Mouse (Mus musculus) Patski (cell line): Measurements from ENCODE around the gene Gsdma2. TPM values are rescaled to one million over a fixed set of nuclear protein-coding genes. Genes with fewer than 3 reads are reported as not detected.

Source experiments
- ATAC-seq: fragments of 100-300 bp; one replicate; pipeline ENCODE4 v1.8.0; 2021
- CTCF ChIA-PET: fragments of 350-600 bp; sonication (Branson Sonifier 250); formaldehyde crosslinking; loops from one replicate; lab custom pipeline; 2022; ENCODE audit warnings: inconsistent platforms; lab: Charles Lee
- POLR2A ChIA-PET: fragments of 350-600 bp; sonication (Branson Sonifier 250); formaldehyde crosslinking; loops from one replicate; lab custom pipeline; 2022; ENCODE audit warnings: antibody characterized with exemption, inconsistent platforms; lab: Charles Lee
- DNase-seq: peaks from one replicate; pipeline ENCODE4 v3.0.0-alpha.2; 2011; ENCODE audit warnings: low read depth, low spot score
- H3K27me3 ChIP-seq: fragments of 371-371 bp; one replicate; pipeline ENCODE4 v1.5.1; 2021
- CTCF ChIP-seq: fragments of 100-300 bp; IDR thresholded peaks from one replicate; pipeline ENCODE4 v1.5.1; 2021
- in situ Hi-C: fragments of 300-500 bp; cut with MboI; formaldehyde crosslinking; loops from 3 replicates; pipeline ENCODE4 v1.11.1; 2018; ENCODE audit warnings: low pct_unique_long_range_greater_than_20kb, mixed read lengths
- polyA plus RNA-seq: library from polyadenylated mRNA; unstranded; gene quantifications from one replicate; pipeline ENCODE4 v1.2.3, GENCODE M21; 2021

Gene Gsdma2
- polyA plus RNA-seq, 1 experiment from 2014 or later, result not detected

DNA sequence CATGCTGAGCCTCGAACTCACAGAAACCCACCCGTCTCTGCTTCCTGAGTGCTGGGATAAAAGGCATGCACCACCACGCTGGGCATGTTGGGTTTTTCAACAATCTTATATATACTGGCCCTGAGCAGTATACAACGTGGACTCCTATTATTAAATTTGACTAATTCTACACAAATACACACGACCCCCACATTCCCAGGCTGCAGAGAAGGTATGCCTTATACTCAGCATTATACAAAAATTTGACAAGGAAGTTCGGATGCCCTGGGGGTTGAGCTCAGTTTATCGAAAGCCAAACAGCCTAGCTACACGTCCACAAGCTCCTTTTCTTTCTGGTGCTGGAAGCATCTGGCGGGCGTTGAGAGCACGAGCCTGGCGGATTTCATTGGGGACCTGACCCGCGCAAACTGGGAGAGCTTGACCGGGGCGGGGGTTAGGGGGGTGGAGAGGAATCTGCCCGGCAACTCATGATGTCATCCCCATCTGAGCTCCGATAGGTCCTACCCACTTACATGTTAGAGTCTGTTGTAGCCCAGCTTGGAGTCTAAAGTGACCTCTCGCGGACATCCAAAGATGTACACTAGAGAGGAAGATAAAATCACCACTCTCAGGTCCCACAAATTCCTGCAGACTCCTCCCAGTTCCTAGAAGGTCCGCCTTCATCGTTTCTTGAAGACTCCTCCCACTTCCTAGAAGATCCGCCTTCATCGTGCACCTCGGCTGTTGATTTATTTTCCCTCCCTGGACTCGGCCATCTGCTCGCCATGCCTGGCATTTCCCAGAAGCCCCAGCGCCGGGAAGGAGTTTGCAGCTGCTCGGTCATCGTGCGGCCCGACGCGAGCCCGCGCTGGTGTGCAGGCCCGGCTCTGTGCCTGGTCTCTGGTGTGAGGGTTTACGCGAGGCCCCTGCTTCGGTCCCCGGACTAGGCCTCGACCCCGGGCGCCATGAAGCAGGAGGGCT is 35.5 kb downstream of the Gsdma2 start, which contains the start of gene Psmd3:
Gene Psmd3, plus strand, starts transcription at position 769 of the 960 bp plus-strand sequence.
- no peaks in the 10 kb centered on the region for H3K27me3 ChIP-seq
- TF ChIP-seq CTCF, result no peak
- DNase-seq (peak; percentile 97), ATAC-seq (peak; percentile 98)
- ChIA-PET POLR2A (interaction anchor here (0.7 to 1.5 kb wide), 6 partner anchors 9 to 115 kb away, joined by 3 to 6 read pairs (median 3); no protein-coding TSS in a partner anchor), CTCF (interaction anchor here (0.8 to 1.9 kb wide), 4 partner anchors 9 to 105 kb away, joined by 3 to 9 read pairs (median 6); no protein-coding TSS in a partner anchor)
- in situ Hi-C loops, result no loop called here

DNA sequence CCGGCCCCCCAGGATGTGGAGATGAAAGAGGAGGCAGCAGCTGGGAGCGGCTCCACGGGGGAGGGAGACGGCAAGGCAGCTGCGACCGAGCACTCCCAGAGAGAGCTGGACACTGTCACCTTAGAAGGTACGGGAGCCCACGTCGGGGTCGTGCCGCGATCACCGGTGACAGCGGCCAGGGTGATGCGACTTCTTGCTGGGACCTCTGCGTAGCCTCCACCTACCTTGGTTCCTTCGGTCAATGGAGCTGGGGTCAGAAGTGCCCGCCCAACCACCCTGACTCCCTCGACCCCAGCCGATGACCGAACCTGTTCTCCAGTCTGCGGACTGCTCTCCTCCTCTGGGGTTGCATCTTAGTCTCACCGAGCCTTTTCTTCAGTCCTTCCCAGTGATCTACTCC is 36.3 kb downstream of the Gsdma2 start:
- in situ Hi-C loops, result no loop called here
- POLR2A ChIA-PET, result interaction anchor here (0.7 to 1.5 kb wide), 3 partner anchors 9 to 114 kb away, joined by 3 to 4 read pairs (median 3); no protein-coding TSS in a partner anchor
- TF ChIP-seq CTCF, result no peak
- CTCF ChIA-PET, result interaction anchor here (1.4 to 1.9 kb wide), 2 partner anchors 10 to 22 kb away, joined by 6 to 9 read pairs; no protein-coding TSS in a partner anchor
- no peaks in the 10 kb centered on the region for H3K27me3 ChIP-seq
- ATAC-seq (no peak), DNase-seq (no peak)

DNA sequence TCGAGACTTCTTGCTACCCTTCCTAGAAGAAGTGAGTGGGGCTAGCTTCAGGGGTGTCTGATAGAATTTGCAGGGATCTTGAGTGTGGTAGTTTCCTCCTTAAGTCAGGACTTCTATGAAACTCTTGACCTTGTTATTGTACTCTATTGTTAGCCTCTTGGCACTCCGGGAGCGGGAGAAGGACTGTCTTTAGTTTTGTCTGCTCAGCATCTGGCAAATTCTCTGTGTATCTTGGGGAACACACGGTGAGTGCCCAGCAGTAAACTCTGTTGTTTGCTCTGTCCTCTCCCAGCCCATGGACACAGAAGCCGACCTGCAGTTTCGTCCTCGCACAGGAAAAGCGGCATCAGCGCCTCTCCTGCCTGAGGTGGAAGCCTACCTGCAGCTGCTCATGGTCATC is 39.1 kb downstream of the Gsdma2 start:
- TF ChIP-seq CTCF, result no peak
- DNase-seq (no peak), ATAC-seq (no peak)
- CTCF ChIA-PET, result no interaction called here
- no peaks in the 10 kb centered on the region for H3K27me3 ChIP-seq
- POLR2A ChIA-PET, result no interaction called here
- in situ Hi-C loops, result no loop called here

DNA sequence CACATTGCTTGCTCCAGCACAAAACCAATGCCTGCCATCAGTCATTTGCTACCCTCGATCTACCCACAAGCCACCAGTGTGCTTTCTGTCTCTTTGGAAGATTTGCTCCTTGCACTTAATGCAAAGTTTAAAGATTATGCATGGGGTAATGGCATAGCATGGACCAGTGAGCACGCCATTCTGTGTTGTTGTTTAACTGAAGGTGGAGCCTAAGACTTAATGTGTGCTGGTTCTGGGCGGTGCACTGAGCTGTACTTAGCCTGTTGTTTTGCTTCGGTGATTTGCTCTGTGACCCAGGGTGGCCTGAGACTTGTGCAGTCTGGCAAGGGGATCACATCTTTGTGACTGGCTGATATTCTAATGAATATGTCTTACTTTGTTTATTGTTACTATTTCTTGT is 40.4 kb downstream of the Gsdma2 start:
- in situ Hi-C loops, result no loop called here
- H3K27me3 ChIP-seq, result no peaks in the 10 kb centered on the region
- ATAC-seq (no peak), DNase-seq (no peak)
- ChIA-PET CTCF (no interaction called here), POLR2A (no interaction called here)
- TF ChIP-seq CTCF, result no peak

DNA sequence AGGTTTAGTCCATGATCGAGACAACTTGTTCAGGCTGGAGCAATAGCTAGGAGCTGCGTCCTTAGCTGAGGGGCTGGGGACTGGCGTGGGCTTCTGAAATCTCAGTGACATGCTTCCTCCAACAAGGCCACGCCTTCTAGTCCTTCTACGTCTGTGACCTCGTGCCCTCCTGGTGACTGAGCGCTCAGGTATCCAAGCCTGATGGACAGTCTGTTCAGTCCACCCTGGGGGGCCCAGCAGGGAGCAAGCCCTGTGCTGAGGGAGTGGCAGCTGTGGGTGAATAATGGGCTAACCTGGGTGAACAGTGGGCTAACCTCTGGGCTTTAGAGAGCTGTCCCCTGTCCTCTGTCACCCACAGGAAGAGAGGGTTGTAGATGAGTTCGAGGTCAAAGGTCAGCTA is 41.5 kb downstream of the Gsdma2 start:
- H3K27me3 ChIP-seq, result no peaks in the 10 kb centered on the region
- no peak for TF ChIP-seq CTCF
- DNase-seq (no peak), ATAC-seq (no peak)
- in situ Hi-C loops, result no loop called here
- ChIA-PET POLR2A (no interaction called here), CTCF (no interaction called here)

DNA sequence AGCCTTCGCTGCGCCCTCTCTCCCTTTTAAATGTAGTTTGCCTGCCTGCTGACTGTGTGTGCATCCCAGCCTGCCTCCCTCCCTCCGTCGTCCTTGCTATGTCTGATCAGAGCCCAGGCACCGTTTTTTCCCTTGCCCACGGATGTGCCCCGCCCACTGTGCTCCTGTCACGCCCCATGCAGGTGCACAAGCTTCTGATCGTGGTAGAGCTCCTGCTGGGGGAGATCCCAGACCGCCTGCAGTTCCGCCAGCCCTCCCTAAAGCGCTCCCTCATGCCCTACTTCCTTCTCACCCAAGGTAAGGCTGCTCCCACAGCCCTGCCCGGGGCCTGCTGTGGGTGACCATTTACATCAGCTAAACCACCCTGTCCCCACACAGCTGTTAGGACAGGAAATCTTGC is 46.6 kb downstream of the Gsdma2 start:
- DNase-seq (no peak), ATAC-seq (no peak)
- ChIA-PET CTCF (no interaction called here), POLR2A (no interaction called here)
- H3K27me3 ChIP-seq, result no peaks in the 10 kb centered on the region
- no peak for TF ChIP-seq CTCF
- in situ Hi-C loops, result no loop called here

DNA sequence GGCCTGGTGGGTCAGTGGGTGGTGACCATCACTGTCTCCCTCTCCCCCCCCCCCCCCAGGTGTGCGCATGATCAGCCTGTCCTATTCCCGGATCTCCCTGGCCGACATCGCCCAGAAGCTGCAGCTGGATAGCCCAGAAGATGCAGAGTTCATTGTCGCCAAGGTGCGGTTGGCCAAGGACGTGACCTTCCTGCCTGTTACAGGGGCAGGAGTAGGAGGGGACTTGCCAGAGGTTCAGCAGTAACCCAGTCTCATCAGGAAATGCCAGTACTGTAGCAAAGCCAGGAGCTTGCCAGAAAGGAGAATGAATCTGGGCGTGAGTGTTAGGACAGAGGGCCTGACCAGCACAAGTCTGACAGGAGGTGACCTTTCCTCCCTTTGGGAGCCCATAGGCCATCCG is 47.2 kb downstream of the Gsdma2 start:
- ChIA-PET POLR2A (no interaction called here), CTCF (no interaction called here)
- in situ Hi-C loops, result no loop called here
- no peak for TF ChIP-seq CTCF
- no peaks in the 10 kb centered on the region for H3K27me3 ChIP-seq
- ATAC-seq, result no peak
- no peak for DNase-seq

DNA sequence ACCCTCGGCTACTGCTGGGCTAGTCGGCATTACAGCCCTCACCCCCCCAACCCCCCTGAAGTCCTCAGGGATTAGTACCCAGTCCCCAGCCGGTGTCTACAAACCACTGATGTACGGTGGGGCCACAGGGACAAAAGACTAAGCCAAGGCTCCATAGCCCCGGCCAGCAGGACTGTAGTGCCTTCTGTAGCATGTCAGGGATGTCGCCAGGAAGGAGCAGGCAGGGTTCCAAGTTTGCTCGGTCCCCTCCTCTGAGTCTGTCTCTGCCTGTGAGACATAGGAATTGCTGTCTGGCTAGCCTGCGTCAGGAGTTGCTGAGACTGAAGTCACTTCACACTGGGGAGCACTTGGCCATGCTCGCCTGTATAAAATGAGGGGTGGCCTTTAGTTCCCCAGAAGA is 47.7 kb downstream of the Gsdma2 start:
- no peaks in the 10 kb centered on the region for H3K27me3 ChIP-seq
- no peak for DNase-seq
- CTCF ChIA-PET, result no interaction called here
- in situ Hi-C loops, result no loop called here
- TF ChIP-seq CTCF, result no peak
- POLR2A ChIA-PET, result no interaction called here
- ATAC-seq, result no peak

DNA sequence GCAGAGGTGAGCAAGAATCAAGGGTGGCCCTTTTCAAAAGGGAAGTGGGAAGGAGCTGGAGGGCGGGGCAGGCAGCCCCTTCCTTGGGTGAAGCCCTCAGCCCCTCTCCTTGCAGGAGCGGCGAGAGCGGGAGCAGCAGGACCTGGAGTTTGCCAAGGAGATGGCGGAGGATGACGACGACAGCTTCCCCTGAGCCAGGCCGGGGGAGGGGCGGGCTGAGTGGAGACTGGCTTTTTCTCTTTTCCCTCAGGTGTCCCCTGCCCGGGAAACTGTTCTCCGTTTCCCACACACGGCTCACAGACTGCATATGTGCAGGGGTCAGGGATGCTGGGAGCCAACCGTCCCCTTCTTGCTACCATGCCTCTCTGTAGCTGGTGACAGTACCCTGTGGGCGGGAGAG is 48.8 kb downstream of the Gsdma2 start:
- POLR2A ChIA-PET, result no interaction called here
- CTCF ChIA-PET, result interaction anchor here (2.0 kb wide), 1 partner anchor 92 kb away, joined by 7 read pairs; no protein-coding TSS in a partner anchor
- DNase-seq (no peak), ATAC-seq (no peak)
- no peak for TF ChIP-seq CTCF
- H3K27me3 ChIP-seq, result no peaks in the 10 kb centered on the region
- in situ Hi-C loops, result no loop called here

DNA sequence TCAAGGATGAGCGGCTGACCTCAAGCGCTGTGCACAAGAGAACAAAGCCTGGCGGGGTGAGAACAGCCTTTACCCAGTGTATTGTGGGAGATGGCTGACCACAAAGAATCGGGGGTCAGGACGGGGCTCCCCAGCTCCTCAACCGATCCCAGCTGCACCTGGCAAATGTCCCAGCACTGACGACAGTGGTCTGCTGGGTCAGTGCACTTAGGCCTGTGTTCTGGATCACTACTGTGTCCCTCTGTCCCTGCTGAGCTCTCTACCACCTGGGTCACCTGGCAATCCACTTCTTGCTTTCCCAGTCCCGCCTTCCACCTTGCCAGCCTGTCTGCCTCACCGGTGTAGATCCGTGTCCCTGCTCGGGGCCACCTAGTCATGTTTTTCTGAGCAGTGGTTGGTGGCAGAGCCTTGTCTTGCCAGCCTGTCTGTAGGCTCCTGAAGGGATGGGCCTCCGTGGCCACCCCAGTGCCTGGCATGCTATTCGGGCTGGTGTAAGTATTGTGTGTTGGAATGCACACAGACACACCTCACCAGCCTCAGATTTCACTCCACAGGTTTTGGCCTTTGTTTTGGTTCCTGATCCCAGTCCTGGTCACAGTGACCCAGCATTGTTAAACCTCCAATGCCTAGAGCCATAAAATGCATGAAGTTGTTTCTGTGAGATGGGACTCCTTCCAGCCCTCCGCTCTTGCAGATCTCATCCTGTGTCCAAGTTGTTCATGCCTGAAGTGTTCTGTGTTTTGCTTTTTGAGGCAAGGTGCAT is 50.1 kb downstream of the Gsdma2 start:
- DNase-seq (no peak), ATAC-seq (no peak)
- ChIA-PET POLR2A (no interaction called here), CTCF (interaction anchor here (2.0 to 7.1 kb wide), 2 partner anchors 15 to 90 kb away, joined by 7 to 85 read pairs; no protein-coding TSS in a partner anchor)
- no peaks in the 10 kb centered on the region for H3K27me3 ChIP-seq
- TF ChIP-seq CTCF, result no peak
- in situ Hi-C loops, result no loop called here
